Mouse (Mus musculus) A20 (cell line): ENCODE results near the gene Macrod2.

Experiments
- DNase-seq: peaks from one replicate; pipeline ENCODE4 v3.0.0-alpha.2; 2011; ENCODE audit warnings: low read depth, low spot score

Gene Macrod2

DNA sequence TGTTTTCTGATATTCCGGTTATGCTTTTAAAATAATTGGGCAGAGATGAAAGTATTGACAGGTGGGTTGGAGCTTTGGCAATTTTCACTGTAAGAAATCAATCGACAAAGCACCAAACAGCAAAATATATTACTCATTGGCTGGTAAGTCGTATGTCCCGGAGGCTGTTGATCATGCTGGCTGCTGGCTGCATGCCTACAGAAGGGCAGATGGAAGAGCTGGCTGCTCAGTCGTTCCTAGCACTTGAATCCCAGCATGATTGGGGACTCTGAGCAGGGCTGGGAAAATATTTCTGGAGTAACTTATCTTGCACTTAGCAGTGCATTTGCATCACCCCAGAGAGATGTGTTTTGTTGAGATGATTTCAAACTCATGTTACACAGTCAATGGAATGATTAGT is 1223.1 kb downstream of the Macrod2 start:
- DNase-seq: no peak

DNA sequence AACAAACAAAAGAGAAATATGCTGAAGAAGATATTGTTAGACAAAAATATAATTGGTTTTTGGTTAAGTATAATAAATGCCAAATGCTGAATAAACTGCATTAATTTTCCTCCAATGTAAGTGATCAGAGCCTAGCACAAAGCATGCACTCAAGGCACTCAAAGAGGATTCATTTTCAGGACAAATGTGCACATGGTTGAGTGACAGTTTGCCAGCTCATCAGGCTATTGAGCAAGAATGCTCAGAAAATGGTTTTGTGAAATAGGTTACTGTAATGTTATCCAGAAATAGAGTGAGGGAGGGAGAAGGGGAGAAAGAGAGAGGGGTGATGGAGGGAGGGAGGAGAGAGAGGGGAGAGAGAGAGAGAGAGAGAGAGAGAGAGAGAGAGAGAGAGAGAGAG is 1268.9 kb downstream of the Macrod2 start:
- DNase-seq: no peak

DNA sequence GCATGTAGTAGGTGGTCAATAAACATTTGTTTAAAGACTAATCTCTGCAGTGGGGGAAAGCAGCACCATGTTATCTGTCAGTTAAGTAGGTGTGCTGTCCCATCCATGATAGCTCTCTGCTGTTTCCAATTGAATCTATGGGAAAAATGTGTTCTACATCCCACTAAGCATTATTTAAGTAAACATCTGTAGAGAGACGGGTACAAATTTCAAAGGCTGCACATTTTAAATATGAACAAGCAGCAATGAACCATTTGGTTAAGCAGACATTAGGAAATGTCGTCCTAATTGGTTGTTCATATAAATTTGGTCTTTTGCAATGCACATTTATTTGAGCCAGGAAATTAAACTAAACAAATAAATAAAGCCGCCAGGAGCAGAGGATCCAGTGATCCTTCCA is 1277.7 kb downstream of the Macrod2 start:
- no peak for DNase-seq

DNA sequence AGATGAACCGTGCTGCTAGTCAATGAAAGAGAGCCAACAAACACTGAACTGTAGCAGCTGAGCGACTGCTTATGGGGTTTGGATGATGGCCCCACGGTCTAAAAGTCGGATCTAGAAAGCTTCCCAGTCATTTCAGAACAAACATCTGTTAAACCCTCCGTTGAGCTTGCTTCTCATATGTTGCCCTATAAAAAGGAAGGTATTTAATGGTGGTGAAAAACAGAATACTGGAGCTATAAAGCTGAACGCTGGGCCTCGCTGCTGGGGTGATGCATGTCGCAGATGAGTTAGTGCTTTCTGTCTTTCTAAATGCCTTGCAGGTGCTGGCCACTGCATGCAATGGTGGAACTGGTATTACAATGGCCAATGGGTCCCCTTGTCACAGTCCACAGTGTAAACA is 1278.3 kb downstream of the Macrod2 start:
- DNase-seq: no peak

DNA sequence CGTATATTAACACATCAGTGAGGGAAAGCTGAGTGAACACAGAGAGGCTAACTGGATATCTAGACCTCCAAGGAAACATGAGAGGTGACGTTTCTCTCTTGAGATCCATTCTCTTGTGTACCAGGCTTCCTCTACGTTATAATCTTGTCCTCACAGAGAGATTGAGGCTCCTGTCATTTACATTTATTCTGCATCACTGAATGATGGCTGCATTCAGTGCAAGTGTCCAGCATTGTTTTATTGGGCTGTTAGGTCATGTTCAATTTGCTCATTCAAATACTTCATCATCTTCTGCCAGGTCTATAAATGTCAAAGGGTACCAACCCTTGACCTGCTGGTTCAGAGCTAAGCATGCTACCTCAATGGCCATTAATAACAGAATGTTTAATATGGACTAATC is 1302.4 kb downstream of the Macrod2 start:
- no peak for DNase-seq

DNA sequence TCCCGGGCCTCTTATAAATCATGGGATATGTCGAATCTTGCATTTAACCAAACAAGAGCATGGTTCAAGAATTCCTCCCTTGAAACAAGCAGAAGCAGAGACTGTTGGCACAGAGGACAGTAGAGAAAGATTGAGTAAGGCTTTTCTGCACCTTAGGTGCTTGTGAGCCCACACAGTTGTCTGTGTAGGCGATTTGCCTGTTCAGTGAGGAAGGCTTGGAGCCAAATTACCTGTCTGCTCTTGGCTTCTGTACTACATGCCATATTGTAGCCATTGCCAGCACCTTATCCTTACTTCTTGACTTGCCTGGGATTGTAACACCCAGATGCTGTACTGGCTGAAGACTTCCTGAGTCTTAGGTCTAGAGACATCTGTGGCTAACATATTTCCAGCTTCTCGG is 1303.2 kb downstream of the Macrod2 start:
- no peak for DNase-seq

DNA sequence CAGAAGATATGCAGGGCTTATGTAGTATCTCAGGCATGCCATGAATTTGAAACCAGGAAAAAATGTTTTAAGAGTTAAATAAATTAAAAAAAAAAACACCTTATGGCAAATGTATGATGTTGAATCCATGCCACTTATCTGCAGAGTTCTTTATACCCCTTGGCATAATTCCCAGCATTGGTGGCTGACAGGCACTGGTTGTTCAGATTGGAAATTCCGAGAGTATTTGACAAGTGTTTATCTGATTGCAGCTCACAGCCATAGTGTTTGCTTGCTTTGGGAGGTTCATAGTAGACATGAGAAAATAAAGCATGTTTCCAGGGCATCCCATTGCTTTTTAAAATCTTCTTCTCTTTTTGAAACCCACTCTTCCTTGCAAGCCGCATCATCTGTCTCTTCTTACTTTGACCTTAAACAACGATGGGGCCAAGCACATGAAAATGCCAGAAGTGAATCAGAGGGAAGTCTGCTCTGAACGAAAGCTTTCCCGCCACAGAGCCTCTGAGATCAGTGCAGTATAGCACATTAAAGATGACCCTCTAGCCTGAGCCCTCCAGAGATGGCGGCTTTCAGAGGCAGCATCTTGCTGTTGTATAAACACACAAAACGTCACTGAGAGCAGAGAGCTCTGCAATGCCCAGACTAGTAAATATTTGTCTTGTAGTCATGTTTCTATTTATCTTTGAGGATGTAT is 1305.8 kb downstream of the Macrod2 start:
- no peak for DNase-seq

DNA sequence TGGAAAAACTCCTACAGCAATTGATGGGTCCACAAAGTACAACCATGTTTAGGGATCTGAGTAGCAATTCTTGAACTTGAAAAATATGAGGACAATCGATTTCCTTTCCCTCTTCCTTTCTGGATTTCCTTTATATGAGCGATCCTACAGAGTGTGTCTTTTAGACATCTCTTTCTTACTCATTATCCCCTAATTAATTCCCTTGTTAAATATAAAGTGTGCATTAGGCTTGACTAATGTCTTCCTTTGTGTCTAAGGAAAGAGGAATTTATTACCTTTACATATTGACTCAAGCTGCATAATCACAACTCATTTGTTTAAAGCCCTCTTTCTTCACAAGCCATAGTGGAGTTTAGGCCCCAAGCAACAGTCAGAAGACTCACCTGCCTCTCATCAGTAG is 1316.7 kb downstream of the Macrod2 start:
- DNase-seq: no peak

DNA sequence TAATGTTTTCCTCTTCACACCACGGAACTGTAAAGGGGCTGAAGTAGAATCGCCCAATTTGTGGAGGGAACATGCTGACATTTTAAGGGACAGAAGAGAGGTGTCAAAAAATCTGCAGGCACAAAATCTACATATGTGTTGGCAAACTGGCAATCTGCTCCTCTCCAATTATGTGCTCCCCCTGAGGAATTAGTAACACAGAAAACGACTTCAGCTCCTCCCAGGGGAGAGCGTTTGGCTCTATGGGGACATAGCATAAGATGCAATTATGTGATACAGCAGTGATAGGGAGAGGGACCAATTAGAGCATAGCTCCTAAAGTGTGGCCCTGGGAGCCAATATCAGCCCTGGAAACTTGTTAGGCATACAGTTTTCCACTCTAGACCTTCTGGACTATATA is 1317.2 kb downstream of the Macrod2 start:
- DNase-seq: no peak

DNA sequence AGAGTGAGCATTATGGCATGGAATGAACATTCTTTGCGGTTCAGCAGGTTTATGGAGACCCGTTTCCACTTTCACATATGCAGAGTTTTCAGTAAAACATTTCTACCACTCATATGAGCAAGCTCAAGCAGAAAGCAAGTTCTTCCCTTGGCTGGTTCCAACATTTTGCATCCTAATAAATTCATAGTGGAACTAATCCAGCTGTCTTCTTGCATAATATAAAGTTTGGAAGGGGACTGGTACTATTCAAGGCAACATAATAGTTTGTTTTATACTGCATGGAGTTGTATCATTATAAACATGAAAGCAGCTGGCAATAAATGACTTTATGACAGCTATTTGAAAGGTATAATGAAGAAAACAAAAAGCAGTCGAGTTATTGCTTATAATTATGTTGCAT is 1320.0 kb downstream of the Macrod2 start:
- no peak for DNase-seq

DNA sequence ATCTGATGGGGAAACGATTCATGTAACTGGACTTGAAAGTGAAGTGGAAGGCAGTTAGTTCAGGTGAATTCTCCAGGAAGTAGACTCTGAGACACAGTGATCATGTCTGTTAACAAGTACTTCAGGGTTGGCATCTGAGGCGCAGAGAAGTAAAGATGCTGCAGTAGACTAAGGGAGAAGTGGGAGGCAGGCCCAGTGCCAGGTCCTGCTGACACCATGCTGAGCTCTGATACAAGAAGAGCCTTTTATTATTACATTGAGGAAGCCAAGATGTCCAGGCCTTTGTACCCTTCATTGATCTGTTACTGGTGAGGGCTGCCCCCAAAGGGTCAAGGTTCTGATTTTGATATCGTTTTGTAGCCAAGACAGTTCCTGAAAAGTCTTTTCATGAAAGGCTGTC is 1327.4 kb downstream of the Macrod2 start:
- DNase-seq: no peak

DNA sequence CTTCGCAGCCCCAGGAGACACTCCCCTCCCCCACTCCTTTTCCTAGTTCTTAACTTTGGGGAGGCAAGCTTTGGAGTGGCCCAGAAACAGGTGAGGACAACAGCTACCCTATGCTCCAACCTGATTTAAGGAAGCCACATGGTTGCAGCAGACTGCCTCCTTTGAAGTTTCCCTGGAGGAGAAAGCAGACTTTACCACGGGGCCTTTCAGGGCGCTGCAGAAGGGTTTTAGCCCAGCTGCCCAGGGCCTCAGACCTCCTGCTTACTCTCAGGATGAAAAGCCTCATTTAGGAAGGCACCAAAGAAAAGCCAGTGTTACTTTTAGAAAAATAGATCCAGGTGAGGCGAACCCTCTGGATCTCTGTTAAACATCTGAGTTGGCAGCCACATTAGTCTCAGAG is 1333.9 kb downstream of the Macrod2 start:
- no peak for DNase-seq

DNA sequence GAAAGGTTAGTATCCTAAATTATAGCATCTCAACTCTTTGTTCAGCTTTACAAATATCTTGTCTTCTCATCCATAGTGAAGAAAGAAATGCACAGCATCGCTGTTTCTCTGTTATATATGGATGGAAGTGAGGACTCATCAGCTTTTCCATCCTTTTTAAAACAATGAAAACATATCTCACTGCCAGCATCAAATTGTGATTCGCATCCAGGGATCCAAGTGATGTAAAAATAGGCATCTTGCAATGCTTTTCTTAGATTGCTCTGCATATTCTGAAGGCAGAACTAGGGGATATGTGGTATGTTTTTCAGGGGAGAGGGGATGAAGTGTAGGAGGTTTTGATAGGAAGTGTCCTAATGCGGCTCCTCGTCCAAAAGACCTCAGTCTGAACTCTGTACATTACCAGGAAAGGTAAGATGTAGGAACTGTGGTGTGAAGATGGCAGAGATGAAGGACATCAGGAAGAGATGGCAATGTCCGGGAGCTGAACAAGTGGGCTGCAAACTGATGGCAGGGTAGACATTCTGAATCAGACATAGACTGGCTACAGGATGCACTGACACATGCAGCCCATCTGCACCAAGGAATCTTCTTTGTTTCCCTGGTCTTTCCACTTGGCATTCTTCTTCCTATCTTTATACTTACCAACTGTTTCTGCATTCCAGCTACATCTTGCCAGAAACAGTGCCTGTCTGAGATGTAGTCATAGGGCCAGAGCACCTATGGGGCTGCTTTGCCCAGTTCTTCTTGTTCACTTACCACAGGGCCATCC is 1341.8 kb downstream of the Macrod2 start:
- no peak for DNase-seq

DNA sequence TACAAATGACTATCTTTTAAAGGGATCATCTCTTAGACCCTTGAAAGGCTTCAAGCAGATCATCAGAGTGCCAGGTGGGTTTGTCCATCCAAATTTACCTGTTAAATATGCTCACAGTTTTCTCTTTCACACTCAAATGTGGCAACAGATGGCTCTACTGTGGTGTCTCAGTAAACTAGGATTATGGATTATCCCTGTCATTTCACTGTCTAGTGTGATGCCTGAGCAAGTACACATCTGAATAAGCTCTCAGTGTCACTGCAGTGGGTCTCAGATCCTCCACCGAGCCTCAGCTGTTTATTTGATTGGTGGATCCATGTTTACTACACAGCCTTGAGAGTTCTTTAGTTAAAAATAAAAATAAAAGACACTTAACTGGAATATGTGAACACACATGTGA is 1343.6 kb downstream of the Macrod2 start:
- DNase-seq: no peak

DNA sequence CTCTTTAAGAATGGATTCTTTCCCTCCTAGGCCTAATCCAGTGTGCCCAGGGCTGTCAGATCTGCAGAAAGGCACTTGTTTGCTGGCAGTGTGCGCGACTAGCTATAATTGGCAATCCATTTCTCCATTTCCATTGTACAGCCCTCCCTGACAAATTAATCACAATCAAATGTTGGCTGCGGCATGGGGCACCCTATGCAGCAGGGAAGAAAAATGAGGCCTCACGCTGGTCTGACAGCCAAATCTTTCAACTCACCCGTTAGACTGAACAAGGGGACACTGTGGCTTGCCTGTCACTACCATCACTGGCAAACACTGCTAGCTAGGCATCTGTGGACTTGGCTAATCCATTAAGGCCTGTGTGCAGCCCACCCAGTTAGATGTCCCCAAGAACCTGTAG is 1345.2 kb downstream of the Macrod2 start:
- DNase-seq: no peak

DNA sequence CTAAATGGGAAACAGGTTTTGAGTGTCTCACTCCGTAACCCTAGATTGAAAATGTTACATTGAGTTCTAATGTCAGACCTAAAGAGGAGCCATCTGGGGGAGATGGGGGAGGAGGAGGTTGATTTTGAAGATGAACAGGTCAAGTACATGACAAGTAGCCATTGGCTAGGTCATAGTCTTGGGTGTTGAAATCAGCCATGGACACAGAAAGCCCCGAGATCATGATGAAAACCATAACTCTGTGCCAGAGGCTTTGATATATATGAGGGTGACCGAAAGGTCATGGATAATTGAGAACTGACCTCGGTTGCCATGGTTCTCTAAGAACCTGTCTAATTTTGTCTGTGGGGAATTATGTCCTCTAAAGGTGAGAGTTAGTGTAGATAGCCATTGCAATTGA is 1405.1 kb downstream of the Macrod2 start:
- no peak for DNase-seq

DNA sequence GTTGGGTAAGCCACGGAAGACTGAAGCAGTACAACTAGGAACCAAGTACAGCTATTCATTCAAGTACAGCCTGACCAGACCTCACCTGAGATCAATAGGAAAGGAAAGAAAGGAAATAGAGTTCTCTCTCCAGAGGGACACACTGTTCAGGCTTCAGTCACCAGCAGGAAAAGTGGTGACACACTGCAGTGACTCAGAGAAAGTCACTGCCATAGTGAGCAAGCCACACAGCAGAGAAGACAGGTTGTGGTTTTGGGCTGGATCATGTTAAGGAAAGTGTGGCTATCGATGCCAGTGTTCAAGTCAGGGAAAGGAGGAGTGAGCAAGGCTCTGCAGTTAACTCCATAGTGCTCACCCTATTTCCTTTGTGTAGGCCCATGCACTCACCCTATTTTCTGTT is 1405.8 kb downstream of the Macrod2 start:
- DNase-seq: no peak

DNA sequence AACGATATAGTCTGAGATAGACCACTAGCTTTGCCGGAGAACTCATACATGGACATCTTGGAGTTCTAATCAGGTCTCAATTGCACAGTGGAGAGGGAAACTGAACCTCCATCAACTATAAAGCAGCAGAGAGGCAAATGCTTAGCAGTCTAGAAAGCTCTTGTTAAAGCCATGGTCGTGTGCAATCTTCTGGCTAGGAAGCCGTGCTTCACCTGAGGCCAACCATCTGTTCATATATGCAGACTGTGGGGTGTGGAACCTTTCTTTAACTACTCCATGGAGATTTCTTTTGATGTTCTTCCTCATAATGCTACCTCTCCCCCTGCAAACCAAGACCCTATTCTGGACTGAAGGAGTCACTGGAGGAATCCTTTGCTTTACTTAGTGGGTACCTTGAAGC is 1421.2 kb downstream of the Macrod2 start:
- no peak for DNase-seq

DNA sequence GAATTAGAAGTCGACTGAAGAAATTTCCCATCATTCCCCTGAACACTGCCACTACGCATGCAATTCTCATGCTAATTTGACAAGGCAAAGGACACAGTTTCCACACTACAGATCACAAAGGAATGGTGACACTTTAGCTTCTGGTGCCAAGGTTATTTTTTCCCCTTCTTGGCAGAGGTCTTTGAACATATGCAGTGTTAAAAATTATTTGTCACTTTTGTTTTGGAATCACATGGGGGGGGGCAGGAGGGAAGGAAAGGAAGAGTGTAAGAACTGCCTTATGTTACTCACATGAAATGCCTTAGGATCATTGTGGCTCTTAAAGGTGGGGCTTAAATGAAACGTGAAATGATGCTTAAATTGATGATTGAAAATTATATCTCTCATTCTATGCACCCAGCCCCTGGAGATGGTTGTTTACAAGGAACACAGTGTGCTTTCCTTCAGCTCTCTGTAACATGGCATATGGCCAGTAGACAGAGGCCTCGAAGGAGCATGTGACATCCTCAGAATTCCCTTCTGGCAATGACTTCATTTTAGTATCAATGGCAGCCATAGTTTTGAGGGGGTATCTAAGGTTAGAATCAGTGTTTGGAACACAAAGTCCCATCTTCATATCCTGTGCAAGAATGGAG is 1422.6 kb downstream of the Macrod2 start:
- no peak for DNase-seq

DNA sequence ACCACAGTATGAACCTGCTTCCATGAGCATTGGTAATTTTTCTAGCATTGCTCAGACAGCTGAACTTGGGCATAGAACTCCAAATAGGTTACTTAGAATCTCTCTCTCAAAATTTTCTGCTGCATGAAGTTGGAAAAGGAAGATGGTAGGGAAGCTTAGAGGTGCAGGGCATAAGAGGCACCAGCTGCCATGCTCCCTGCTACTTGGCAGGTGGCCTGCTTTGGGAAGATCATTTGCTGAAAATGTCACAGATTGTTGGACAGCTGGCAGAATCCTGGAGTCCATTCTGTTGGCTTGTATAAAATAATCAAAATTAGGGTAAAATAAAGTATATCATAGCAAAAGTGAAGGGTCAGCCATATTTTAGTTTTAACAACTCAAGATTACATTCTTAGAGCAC is 1425.7 kb downstream of the Macrod2 start:
- DNase-seq: no peak

DNA sequence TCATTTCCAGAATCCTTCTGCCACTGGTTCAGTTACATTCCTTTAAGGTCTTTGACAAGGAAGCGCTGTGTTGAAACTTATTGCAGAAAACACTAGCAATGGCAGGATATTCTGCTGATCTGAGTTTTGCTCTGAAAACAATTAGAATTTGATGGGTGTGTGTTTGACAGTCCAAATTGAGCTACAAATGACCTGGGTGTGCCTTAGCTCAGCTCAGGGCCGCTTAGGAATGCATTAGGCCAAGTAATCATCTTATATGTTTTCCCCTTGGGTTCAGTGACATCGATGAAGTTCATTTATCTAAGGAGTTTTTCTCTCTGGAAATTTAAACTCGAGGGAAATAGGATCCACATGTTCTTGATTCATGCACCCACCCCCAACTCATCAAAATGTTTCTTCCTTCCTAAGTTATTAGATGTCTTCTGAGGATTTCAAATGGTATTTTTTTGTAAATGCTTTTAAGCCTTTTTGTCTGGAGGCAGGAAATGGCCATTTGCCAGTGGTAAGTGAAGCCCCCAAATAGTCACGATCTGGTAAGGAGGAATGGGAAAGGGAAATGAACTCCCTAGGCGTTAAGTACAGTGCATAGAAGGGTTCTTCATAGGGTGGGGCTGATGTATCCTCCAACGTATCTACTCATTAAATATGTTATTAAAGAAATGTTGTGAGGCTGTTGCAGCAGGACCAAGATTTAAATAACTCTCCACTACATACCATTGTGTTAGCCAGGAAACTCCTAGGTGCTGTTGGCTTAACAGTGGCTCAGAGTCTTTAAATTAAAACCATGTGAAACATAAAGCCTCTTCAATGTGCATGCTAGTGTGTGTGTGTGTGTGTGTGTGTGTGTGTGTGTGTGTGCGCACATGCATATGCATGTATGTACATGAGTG is 1430.7 kb downstream of the Macrod2 start:
- DNase-seq: no peak

DNA sequence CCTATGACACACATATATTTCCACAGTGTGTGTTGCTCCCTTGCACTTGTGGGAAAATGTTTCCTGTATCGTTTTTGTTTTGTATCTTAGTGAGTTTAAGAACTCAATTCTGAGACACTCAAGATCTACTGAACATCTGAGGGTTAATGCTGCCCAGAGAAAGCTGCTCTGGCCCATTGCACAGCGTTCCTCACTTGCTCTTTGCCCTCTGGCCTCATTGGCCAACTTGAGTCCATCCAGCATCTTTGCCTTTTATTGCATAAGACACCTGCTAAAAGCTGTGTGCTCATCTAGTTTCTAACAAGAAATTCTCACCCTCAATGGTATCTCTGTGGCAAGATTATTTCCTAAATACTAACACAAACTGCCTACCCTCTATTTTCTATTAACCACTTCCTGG is 1435.4 kb downstream of the Macrod2 start:
- no peak for DNase-seq
